Comparison of ENCODE assay signal across 8 mouse cellular contexts in genomic region chr15:98092372-98093120, GRCm38 (mm10). TPM values are rescaled to one million over a fixed set of nuclear protein-coding genes. Genes with fewer than 3 reads are reported as not detected.
DNase-seq lines count a peak whose midpoint lies in the region; ATAC-seq lines count a peak whose summit lies in the region.

Pfkm (plus strand) TSS chr15:98092589.

- H3K27me3 ChIP-seq in lung, embryonic 16.5 days (ENCODE audit: control insufficient read depth, insufficient read depth, low read depth, low read length), result no peaks in the 10 kb centered on the region
- H3K27me3 ChIP-seq in intestine, embryonic 15.5 days (replicated peaks), result no peaks in the 10 kb centered on the region
- no peaks in the 10 kb centered on the region for H3K27me3 ChIP-seq in midbrain, embryonic 10.5 days (ENCODE audit: low read depth, poor library complexity, severe bottlenecking)

- H3K4me1 ChIP-seq in lung, embryonic 16.5 days (replicated peaks; ENCODE audit: control insufficient read depth, insufficient read depth, low read length), result peaks cover 7% of the 10 kb centered on the region
- H3K4me1 ChIP-seq in brown adipose tissue, adult 24 weeks (ENCODE audit: control insufficient read depth, insufficient read depth, insufficient read length, low read length), result no peaks in the 10 kb centered on the region
- peaks cover 7% of the 10 kb centered on the region; the same call in 1 of the 2 replicates for H3K4me1 ChIP-seq in intestine, embryonic 15.5 days (replicated peaks)
- H3K4me1 ChIP-seq in midbrain, embryonic 10.5 days, result peaks cover 25% of the 10 kb centered on the region

- under 1% methylated on average over 30 of the region's 30 CpGs for WGBS in lung, embryonic 16.5 days
- under 1% methylated on average over 30 of the region's 30 CpGs for WGBS in intestine, embryonic 15.5 days
- WGBS in midbrain, embryonic 10.5 days, result 1% methylated on average over 30 of the region's 30 CpGs

- H3K36me3 ChIP-seq in lung, embryonic 16.5 days (ENCODE audit: control insufficient read depth, insufficient read depth, low read length), result no peaks in the 10 kb centered on the region
- H3K36me3 ChIP-seq in intestine, embryonic 15.5 days, result no peaks in the 10 kb centered on the region; the same call in 1 of the 2 replicates
- peaks cover 18% of the 10 kb centered on the region for H3K36me3 ChIP-seq in midbrain, embryonic 10.5 days

- DNase-seq in lung, postnatal 4 days, result no peak
- no peak for DNase-seq in gastrocnemius, postnatal 10 days
- DNase-seq in midbrain, embryonic 10.5 days (ENCODE audit: low spot score), result no peak
- DNase-seq in right cerebral cortex, postnatal 25 days, result no peak
- DNase-seq in B cell, adult 2 months, result no peak

- H3K27ac ChIP-seq in lung, embryonic 16.5 days (ENCODE audit: low read length), result peak within 1 kb of the TSS; percentile 95
- H3K27ac ChIP-seq in brown adipose tissue, adult 24 weeks (replicated peaks; ENCODE audit: low read depth, low read length), result peak within 1 kb of the TSS; percentile 96
- H3K27ac ChIP-seq in intestine, embryonic 15.5 days, result peak within 1 kb of the TSS; percentile 98
- peak within 1 kb of the TSS; percentile 97 for H3K27ac ChIP-seq in midbrain, embryonic 10.5 days (replicated peaks)

- peak within 1 kb of the TSS; percentile 99 for H3K4me3 ChIP-seq in lung, embryonic 16.5 days (ENCODE audit: low read length)
- peak within 1 kb of the TSS; percentile 79 for H3K4me3 ChIP-seq in brown adipose tissue, adult 24 weeks (ENCODE audit: insufficient read depth, low read depth, low read length)
- peak within 1 kb of the TSS; percentile 96 for H3K4me3 ChIP-seq in intestine, embryonic 15.5 days (replicated peaks)
- H3K4me3 ChIP-seq in midbrain, embryonic 10.5 days, result peak within 1 kb of the TSS; percentile 96

- no peaks in the 10 kb centered on the region for H3K9me3 ChIP-seq in lung, embryonic 16.5 days (ENCODE audit: control insufficient read depth, low read length)
- H3K9me3 ChIP-seq in intestine, embryonic 15.5 days, result no peaks in the 10 kb centered on the region
- H3K9me3 ChIP-seq in midbrain, embryonic 10.5 days (replicated peaks), result no peaks in the 10 kb centered on the region

- peak within 1 kb of the TSS; percentile 97 for H3K9ac ChIP-seq in lung, embryonic 16.5 days (ENCODE audit: low read length)
- peak within 1 kb of the TSS; percentile 98 for H3K9ac ChIP-seq in intestine, embryonic 15.5 days

- H3K4me2 ChIP-seq in lung, embryonic 16.5 days (ENCODE audit: low read depth, low read length), result peak within 1 kb of the TSS; percentile 90
- peak within 1 kb of the TSS; percentile 65 for H3K4me2 ChIP-seq in intestine, embryonic 15.5 days (replicated peaks)

- ATAC-seq in lung, embryonic 16.5 days (ENCODE audit: low read depth), result no peak; the same call in 1 of the 2 replicates
- no peak; the same call in 1 of the 2 replicates for ATAC-seq in intestine, embryonic 15.5 days

RNA-seq across cellular contexts. Expression of gene Pfkm, which starts in this region (rescaled TPM):
- 32.2 and 33.6 TPM in 2 replicates for polyA plus RNA-seq in lung, embryonic 16.5 days (2015; fragmentation: Nextera tagmentation; extraction: Ambion mirVana)
- 55.0 and 67.2 TPM in 2 replicates for polyA plus RNA-seq in brown adipose tissue, adult 24 weeks (2012; ENCODE audit: insufficient read depth, insufficient read length, missing spikeins)
- 1,000 to 10,000 TPM; 1,073 to 1,245 TPM for total RNA-seq in gastrocnemius, postnatal 10 days (2021)
- polyA plus RNA-seq in intestine, embryonic 15.5 days (2015; fragmentation: Nextera tagmentation; extraction: Ambion mirVana), result 27.9 and 28.4 TPM in 2 replicates
- 36.3 and 43.1 TPM in 2 replicates for polyA plus RNA-seq in midbrain, embryonic 10.5 days (2016; fragmentation: Nextera tagmentation; extraction: Ambion mirVana)
